20 mouse cellular contexts compared by ENCODE assay signal in genomic region chr7:125847528-125847866, GRCm38 (mm10).
DNase-seq lines count a peak whose midpoint lies in the region; ATAC-seq and TF ChIP-seq lines count a peak whose summit lies in the region.
"Had no signal": no experiment of that assay in that cellular context is flagged by ENCODE, and none has a peak within 500 bp of the region (broad histone marks: within the 10 kb centered on the region; RNA-seq: fewer than 3 reads in every experiment).

No protein-coding gene starts in this region.

- TF ChIP-seq EP300 in heart, postnatal 0 days (IDR thresholded peaks at IDR 0.05; ENCODE audit: low read depth) = no peak

- no peak overlapping the region for H3K4me2 ChIP-seq in forebrain, embryonic 14.5 days (ENCODE audit: low read length)
- no peak overlapping the region for H3K4me2 ChIP-seq in forebrain, embryonic 11.5 days (ENCODE audit: low read depth, low read length, severe bottlenecking)
- H3K4me2 ChIP-seq in heart, postnatal 0 days (ENCODE audit: low read depth, low read length) = no peak overlapping the region
- H3K4me2 ChIP-seq: embryonic facial prominence, embryonic 12.5 days; hindbrain, embryonic 12.5 days; midbrain, embryonic 13.5 days had no signal

- 0 out of 2 replicates have a peak, but pooled peaks cover 2% of the 10 kb centered on the region for H3K4me1 ChIP-seq in forebrain, embryonic 14.5 days (ENCODE audit: control insufficient read depth, insufficient read depth, low read length)
- no peaks in the 10 kb centered on the region for H3K4me1 ChIP-seq in forebrain, embryonic 11.5 days (replicated peaks; ENCODE audit: control insufficient read depth, insufficient read depth, low read length)
- H3K4me1 ChIP-seq in heart, postnatal 0 days (ENCODE audit: control insufficient read depth, insufficient read depth) = peaks cover 27% of the 10 kb centered on the region
- peaks cover 34% of the 10 kb centered on the region for H3K4me1 ChIP-seq in heart, embryonic 10.5 days
- H3K4me1 ChIP-seq in cortical plate, adult 2 months (ENCODE audit: control insufficient read depth, insufficient read depth, low read length) = peaks cover 4% of the 10 kb centered on the region
- H3K4me1 ChIP-seq: embryonic facial prominence, embryonic 12.5 days; hindbrain, embryonic 12.5 days; midbrain, embryonic 13.5 days had no signal

- H3K4me3 ChIP-seq in forebrain, embryonic 14.5 days (ENCODE audit: low read depth, low read length) = no peak overlapping the region
- H3K4me3 ChIP-seq in forebrain, embryonic 11.5 days (ENCODE audit: low read depth, low read length) = no peak overlapping the region
- H3K4me3 ChIP-seq in heart, postnatal 0 days (ENCODE audit: low read depth, low read length) = no peak overlapping the region
- H3K4me3 ChIP-seq in heart, embryonic 10.5 days = no peak overlapping the region
- H3K4me3 ChIP-seq in cortical plate, adult 2 months (ENCODE audit: insufficient read depth, low read length) = no peak overlapping the region
- H3K4me3 ChIP-seq: embryonic facial prominence, embryonic 12.5 days; erythroblast, embryonic 14.5 days; hindbrain, embryonic 12.5 days; limb, embryonic 10.5 days; midbrain, embryonic 13.5 days; myocyte had no signal

- H3K36me3 ChIP-seq in forebrain, embryonic 14.5 days (ENCODE audit: control insufficient read depth, insufficient read depth, low read length) = peaks cover 5% of the 10 kb centered on the region; the same call in 1 of the 2 replicates
- H3K36me3 ChIP-seq in forebrain, embryonic 11.5 days (ENCODE audit: control insufficient read depth, insufficient read depth, low read length) = no peaks in the 10 kb centered on the region
- peaks cover 37% of the 10 kb centered on the region for H3K36me3 ChIP-seq in heart, postnatal 0 days (replicated peaks; ENCODE audit: control insufficient read depth, insufficient read depth, low read length)
- H3K36me3 ChIP-seq in heart, embryonic 10.5 days = peaks cover 44% of the 10 kb centered on the region

- H3K9me3 ChIP-seq in forebrain, embryonic 14.5 days (replicated peaks; ENCODE audit: control insufficient read depth, low read length) = no peaks in the 10 kb centered on the region
- H3K9me3 ChIP-seq in forebrain, embryonic 11.5 days (ENCODE audit: control insufficient read depth, low read length) = no peaks in the 10 kb centered on the region
- H3K9me3 ChIP-seq in heart, postnatal 0 days (replicated peaks; ENCODE audit: control insufficient read depth, low read length) = no peaks in the 10 kb centered on the region
- H3K9me3 ChIP-seq in heart, embryonic 10.5 days = no peaks in the 10 kb centered on the region
- H3K9me3 ChIP-seq: embryonic facial prominence, embryonic 12.5 days; hindbrain, embryonic 12.5 days; limb, embryonic 10.5 days; midbrain, embryonic 13.5 days had no signal

- DNase-seq in forebrain, embryonic 14.5 days (ENCODE audit: low spot score) = no peak
- no peak for DNase-seq in forebrain, embryonic 11.5 days (ENCODE audit: low spot score)
- no peak for DNase-seq in heart, postnatal 0 days (ENCODE audit: low spot score)
- no peak for DNase-seq in heart, embryonic 10.5 days (ENCODE audit: low spot score)
- peak; percentile 45 for DNase-seq in 416B (ENCODE audit: low read depth)
- no peak for DNase-seq in gastrocnemius, postnatal 10 days
- DNase-seq: adrenal gland, adult 2 months; cerebellum, adult 9-10 months; kidney, adult 2 months; kidney, postnatal 10 days; layer of hippocampus, postnatal 36 days; liver, postnatal 0 days; lung, postnatal 10 days had no signal

- TF ChIP-seq CTCF in heart, postnatal 0 days (IDR thresholded peaks at IDR 0.05; ENCODE audit: low read depth) = peak; percentile 23
- no peak for TF ChIP-seq CTCF in cortical plate, adult 2 months (IDR thresholded peaks at IDR 0.05; ENCODE audit: extremely low read depth, insufficient read depth, low read length)

- H3K27me3 ChIP-seq in forebrain, embryonic 14.5 days (replicated peaks; ENCODE audit: control insufficient read depth, insufficient read depth, low read length) = no peaks in the 10 kb centered on the region
- H3K27me3 ChIP-seq in forebrain, embryonic 11.5 days (ENCODE audit: control insufficient read depth, insufficient read depth, low read length) = no peaks in the 10 kb centered on the region
- no peaks in the 10 kb centered on the region for H3K27me3 ChIP-seq in heart, postnatal 0 days (ENCODE audit: control insufficient read depth, insufficient read depth, low read length)
- no peaks in the 10 kb centered on the region for H3K27me3 ChIP-seq in heart, embryonic 10.5 days (ENCODE audit: insufficient read depth, poor library complexity, severe bottlenecking)
- H3K27me3 ChIP-seq: embryonic facial prominence, embryonic 12.5 days; hindbrain, embryonic 12.5 days; midbrain, embryonic 13.5 days had no signal

- peak overlapping the region; percentile 27; the same call in 1 of the 2 replicates for H3K27ac ChIP-seq in forebrain, embryonic 14.5 days (ENCODE audit: low read depth, low read length)
- H3K27ac ChIP-seq in forebrain, embryonic 11.5 days (ENCODE audit: low read depth, low read length) = no peak overlapping the region
- peak overlapping the region; percentile 69 for H3K27ac ChIP-seq in heart, postnatal 0 days (ENCODE audit: low read depth)
- H3K27ac ChIP-seq in heart, embryonic 10.5 days = no peak overlapping the region
- 0 out of 2 replicates have a peak overlapping the region, but pooled peaks have one; percentile 52 for H3K27ac ChIP-seq in cortical plate, adult 2 months (ENCODE audit: insufficient read depth, low read length)
- H3K27ac ChIP-seq: embryonic facial prominence, embryonic 12.5 days; hindbrain, embryonic 12.5 days; limb, embryonic 10.5 days; midbrain, embryonic 13.5 days had no signal

- 96% methylated on average over 2 of the region's 2 CpGs for WGBS in forebrain, embryonic 14.5 days
- 95% methylated on average over 2 of the region's 2 CpGs for WGBS in forebrain, embryonic 11.5 days
- WGBS in heart, postnatal 0 days = 35% methylated on average over 2 of the region's 2 CpGs
- 79% methylated on average over 2 of the region's 2 CpGs for WGBS in heart, embryonic 10.5 days

- no peak; the same call in 1 of the 2 replicates for ATAC-seq in forebrain, embryonic 14.5 days
- no peak for ATAC-seq in forebrain, embryonic 11.5 days (replicated peaks; ENCODE audit: low FRiP score)
- ATAC-seq in heart, postnatal 0 days (ENCODE audit: insufficient read depth, low read depth) = no peak
- ATAC-seq: liver, postnatal 0 days; midbrain, embryonic 13.5 days had no signal

- H3K9ac ChIP-seq in forebrain, embryonic 14.5 days (ENCODE audit: low read length) = no peak overlapping the region
- no peak overlapping the region for H3K9ac ChIP-seq in forebrain, embryonic 11.5 days (ENCODE audit: low read length)
- no peak overlapping the region for H3K9ac ChIP-seq in heart, postnatal 0 days (replicated peaks; ENCODE audit: low read depth, low read length)
- H3K9ac ChIP-seq: embryonic facial prominence, embryonic 12.5 days; hindbrain, embryonic 12.5 days; liver, postnatal 0 days; midbrain, embryonic 13.5 days had no signal

- TF ChIP-seq POLR2A in cortical plate, adult 2 months (IDR thresholded peaks at IDR 0.05; ENCODE audit: extremely low read depth, insufficient read depth, low read length) = no peak

Comparison
In these comparisons a context has a peak if more than half of its experiments do, and no peak if none do; other contexts are left out.
1. H3K27ac ChIP-seq: peak in forebrain, embryonic 14.5 days (single experiment), heart, postnatal 0 days (single experiment) and cortical plate, adult 2 months (single experiment); none in forebrain, embryonic 11.5 days (single experiment) and heart, embryonic 10.5 days (single experiment).